Mouse (Mus musculus): ENCODE data around the gene Stmn3.

The Stmn3 gene

GRCm38 (mm10) chr2:181286629-181287337, 27.5 kb downstream of the Stmn3 start:
- no peak for DNase-seq (ENCODE audit: low spot score in 2 of 2)

- no peak for DNase-seq (ENCODE audit: low spot score in 2 of 2)
Measured at GRCm38 (mm10) chr2:181279968-181280367, 34.3 kb downstream of the Stmn3 start.

- DNase-seq (ENCODE audit: low spot score in 2 of 2) = no peak
Measured at GRCm38 (mm10) chr2:181277866-181278265, 36.4 kb downstream of the Stmn3 start.

GRCm38 (mm10) chr2:181276766-181277165, 37.5 kb downstream of the Stmn3 start:
- no peak for DNase-seq (ENCODE audit: low spot score in 2 of 2)

- no peak for DNase-seq (ENCODE audit: low spot score in 2 of 2)
Measured at GRCm38 (mm10) chr2:181274639-181275038, 39.7 kb downstream of the Stmn3 start.

- no peak for DNase-seq (ENCODE audit: low spot score in 2 of 2)
Measured at GRCm38 (mm10) chr2:181273829-181274228, 40.5 kb downstream of the Stmn3 start.

DNA sequence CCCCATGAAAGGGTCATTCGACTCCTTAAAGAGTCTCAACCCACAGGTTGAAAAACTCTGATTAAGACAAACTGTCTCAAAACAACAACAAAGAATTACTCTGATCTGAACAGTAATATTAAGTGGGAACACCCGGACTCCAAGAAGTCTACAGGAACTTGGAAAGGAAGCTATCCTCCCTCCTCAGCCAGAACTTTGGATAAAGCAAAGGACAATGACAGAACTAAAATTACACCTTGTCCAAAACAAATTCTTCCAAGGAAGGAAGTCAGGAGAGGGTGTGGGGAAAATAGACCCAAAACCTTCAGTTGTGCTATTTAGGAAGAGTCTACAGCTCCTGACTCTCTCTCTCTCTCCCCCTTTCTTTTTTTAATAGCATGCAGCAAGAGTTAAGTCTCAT, 42.2 kb downstream of the Stmn3 start:
- DNase-seq (ENCODE audit: low spot score in 2 of 2) = no peak

GRCm38 (mm10) chr2:181266839-181267238, 47.5 kb downstream of the Stmn3 start:
- DNase-seq (ENCODE audit: low spot score in 2 of 2) = no peak

All from natural killer cell, adult 2 months (primary cell).